Mouse (Mus musculus): ENCODE measurements around the gene Cd2bp2.

GRCm38 (mm10) chr7:127243361-127243867, 47.6 kb upstream of the Cd2bp2 start:
- TF ChIP-seq POLR2A (IDR thresholded peaks at IDR 0.05; ENCODE audit: control insufficient read depth, extremely low read depth, insufficient read depth, low read length, poor library complexity) (no peak), CTCF (IDR thresholded peaks at IDR 0.05; ENCODE audit: borderline replicate concordance, control insufficient read depth, extremely low read depth, insufficient read depth, low read length, poor library complexity) (no peak)

All from thymus, adult 2 months (tissue).